Comparison of ENCODE assay signal across 14 mouse cellular contexts in genomic region chr1:158548319-158548718, GRCm38 (mm10).
DNase-seq lines count a peak whose midpoint lies in the region; ATAC-seq and TF ChIP-seq lines count a peak whose summit lies in the region.
"Had no signal": no experiment of that assay in that cellular context is flagged by ENCODE, and none has a peak within 500 bp of the region (broad histone marks: within the 10 kb centered on the region; RNA-seq: fewer than 3 reads in every experiment).

No protein-coding gene starts in this region.

- H3K9me3 ChIP-seq in neural tube, embryonic 13.5 days, result no peaks in the 10 kb centered on the region
- no peaks in the 10 kb centered on the region for H3K9me3 ChIP-seq in forebrain, postnatal 0 days (ENCODE audit: low read length)
- no peaks in the 10 kb centered on the region for H3K9me3 ChIP-seq in midbrain, embryonic 13.5 days
- H3K9me3 ChIP-seq in embryonic facial prominence, embryonic 10.5 days, result no peaks in the 10 kb centered on the region
- H3K9me3 ChIP-seq: liver, embryonic 13.5 days had no signal

- no peak for ATAC-seq in neural tube, embryonic 13.5 days (ENCODE audit: low read depth)
- no peak for ATAC-seq in forebrain, postnatal 0 days
- no peak for ATAC-seq in midbrain, embryonic 13.5 days
- ATAC-seq: Patski had no signal

- no peak overlapping the region for H3K4me3 ChIP-seq in neural tube, embryonic 13.5 days
- no peak overlapping the region for H3K4me3 ChIP-seq in forebrain, postnatal 0 days (ENCODE audit: low read depth, low read length)
- H3K4me3 ChIP-seq in midbrain, embryonic 13.5 days (replicated peaks), result no peak overlapping the region
- H3K4me3 ChIP-seq in embryonic facial prominence, embryonic 10.5 days, result no peak overlapping the region
- H3K4me3 ChIP-seq: liver, embryonic 13.5 days; myocyte had no signal

- 90% methylated on average over 8 of the region's 8 CpGs for WGBS in neural tube, embryonic 13.5 days
- 25% methylated on average over 8 of the region's 8 CpGs for WGBS in forebrain, postnatal 0 days
- 63% methylated on average over 8 of the region's 8 CpGs for WGBS in midbrain, embryonic 13.5 days
- 72% methylated on average over 8 of the region's 8 CpGs for WGBS in embryonic facial prominence, embryonic 10.5 days

- no peak overlapping the region for H3K4me2 ChIP-seq in neural tube, embryonic 13.5 days
- no peak overlapping the region for H3K4me2 ChIP-seq in forebrain, postnatal 0 days (ENCODE audit: low read depth)
- no peak overlapping the region for H3K4me2 ChIP-seq in midbrain, embryonic 13.5 days (replicated peaks)
- H3K4me2 ChIP-seq: liver, embryonic 13.5 days had no signal

- no peak for TF ChIP-seq CTCF in forebrain, postnatal 0 days (IDR thresholded peaks at IDR 0.05; ENCODE audit: low read depth)

- 0 out of 2 replicates have a peak overlapping the region, but pooled peaks have one; percentile 29 for H3K27ac ChIP-seq in neural tube, embryonic 13.5 days (replicated peaks)
- peak overlapping the region; percentile 57 for H3K27ac ChIP-seq in forebrain, postnatal 0 days (ENCODE audit: low read depth, low read length)
- peak overlapping the region; percentile 48; the same call in 1 of the 2 replicates for H3K27ac ChIP-seq in midbrain, embryonic 13.5 days
- no peak overlapping the region for H3K27ac ChIP-seq in embryonic facial prominence, embryonic 10.5 days (replicated peaks)
- H3K27ac ChIP-seq: liver, embryonic 13.5 days had no signal

- peaks cover 34% of the 10 kb centered on the region for H3K4me1 ChIP-seq in neural tube, embryonic 13.5 days (replicated peaks)
- peaks cover 15% of the 10 kb centered on the region for H3K4me1 ChIP-seq in forebrain, postnatal 0 days (ENCODE audit: insufficient read depth)
- peaks cover 47% of the 10 kb centered on the region for H3K4me1 ChIP-seq in midbrain, embryonic 13.5 days (replicated peaks)
- peaks cover 40% of the 10 kb centered on the region for H3K4me1 ChIP-seq in embryonic facial prominence, embryonic 10.5 days
- H3K4me1 ChIP-seq: liver, embryonic 13.5 days had no signal

- H3K27me3 ChIP-seq in neural tube, embryonic 13.5 days, result no peaks in the 10 kb centered on the region
- no peaks in the 10 kb centered on the region for H3K27me3 ChIP-seq in forebrain, postnatal 0 days (ENCODE audit: insufficient read depth, low read length)
- H3K27me3 ChIP-seq in midbrain, embryonic 13.5 days, result no peaks in the 10 kb centered on the region
- H3K27me3 ChIP-seq in embryonic facial prominence, embryonic 10.5 days (replicated peaks; ENCODE audit: low read depth, poor library complexity, severe bottlenecking), result no peaks in the 10 kb centered on the region
- H3K27me3 ChIP-seq: liver, embryonic 13.5 days had no signal

- H3K9ac ChIP-seq in neural tube, embryonic 13.5 days, result no peak overlapping the region
- H3K9ac ChIP-seq in forebrain, postnatal 0 days, result no peak overlapping the region
- H3K9ac ChIP-seq in midbrain, embryonic 13.5 days (replicated peaks), result no peak overlapping the region
- H3K9ac ChIP-seq: liver, embryonic 13.5 days had no signal

- no peak for DNase-seq in neural tube, embryonic 10.5 days (ENCODE audit: extremely low spot score, low spot score)
- DNase-seq in forebrain, postnatal 0 days, result no peak
- no peak for DNase-seq in embryonic facial prominence, embryonic 10.5 days (ENCODE audit: low spot score)
- DNase-seq in kidney, postnatal 36 days, result no peak
- DNase-seq in ovary, adult 18-20 months (ENCODE audit: low spot score), result no peak
- DNase-seq: adrenal gland, postnatal 36 days; cerebellum, adult 8-10 months; gastrocnemius, postnatal 10 days; kidney, adult 8-10 months; liver, embryonic 13.5 days had no signal

- peaks cover 7% of the 10 kb centered on the region; the same call in 1 of the 2 replicates for H3K36me3 ChIP-seq in neural tube, embryonic 13.5 days
- H3K36me3 ChIP-seq in forebrain, postnatal 0 days (ENCODE audit: insufficient read depth), result no peaks in the 10 kb centered on the region
- H3K36me3 ChIP-seq in midbrain, embryonic 13.5 days, result 0 out of 2 replicates have a peak, but pooled peaks cover 6% of the 10 kb centered on the region
- H3K36me3 ChIP-seq in embryonic facial prominence, embryonic 10.5 days (replicated peaks), result no peaks in the 10 kb centered on the region
- H3K36me3 ChIP-seq: liver, embryonic 13.5 days had no signal
